Mouse (Mus musculus) embryonic facial prominence, embryonic 12.5 days (tissue): ENCODE data around the gene Suox. TPM values are rescaled to one million over a fixed set of nuclear protein-coding genes. Genes with fewer than 3 reads are reported as not detected.
"Not testable (repeated sequence)": the region's sequence is repeated elsewhere in the genome, so short reads cannot be mapped to it uniquely, and the experiment has no call there.

Experiments used
- ATAC-seq: fragments of 200-750 bp; cut with Nextera tagmentation; 2 replicates; pipeline ENCODE4 v1.8.0; 2017; ENCODE audit not compliant: insufficient number of reproducible peaks, insufficient read depth, low FRiP score, low TSS enrichment
- H3K27ac ChIP-seq: fragments of 300-500 bp; sonication (generic); 2 replicates; pipeline ENCODE4 v1.5.1; 2016; ENCODE audit warnings: mild to moderate bottlenecking
- H3K27me3 ChIP-seq: fragments of 300-500 bp; sonication (generic); 2 replicates; pipeline ENCODE4 v1.6.1; 2016; ENCODE audit warnings: mild to moderate bottlenecking, moderate library complexity
- H3K36me3 ChIP-seq: fragments of 300-500 bp; sonication (generic); 2 replicates; pipeline ENCODE4 v1.6.1; 2016; ENCODE audit warnings: mild to moderate bottlenecking
- H3K4me1 ChIP-seq: fragments of 300-500 bp; sonication (generic); 2 replicates; pipeline ENCODE4 v1.6.1; 2016
- H3K4me2 ChIP-seq: fragments of 300-500 bp; sonication (generic); replicated peaks from 2 replicates; pipeline ENCODE4 v1.6.1; 2016; ENCODE audit warnings: mild to moderate bottlenecking, moderate library complexity
- H3K4me3 ChIP-seq: fragments of 300-500 bp; sonication (generic); 2 replicates; pipeline ENCODE4 v1.5.1; 2016; ENCODE audit warnings: mild to moderate bottlenecking
- H3K9ac ChIP-seq: fragments of 300-500 bp; sonication (generic); 2 replicates; pipeline ENCODE4 v1.6.1; 2016; ENCODE audit warnings: mild to moderate bottlenecking, moderate library complexity
- H3K9me3 ChIP-seq: fragments of 300-500 bp; sonication (generic); 2 replicates; pipeline ENCODE4 v1.6.1; 2016; ENCODE audit warnings: mild to moderate bottlenecking, moderate library complexity
- WGBS: fragments of 180-500 bp; shearing (Covaris S2); methylation state at CpG from one replicate; pipeline ENCODE4 v1.1.7; 2016; 5-methylcytosine and 5-hydroxymethylcytosine counted together
- polyA plus RNA-seq: library from polyadenylated mRNA; unstranded; fragments of >200 nt; fragmentation: Nextera tagmentation; extraction: Ambion mirVana; gene quantifications from 2 replicates; pipeline ENCODE4 v1.2.1, GENCODE M21; 2016

Suox gene
- polyA plus RNA-seq, 1 experiment from 2014 or later = 18.5 TPM

DNA sequence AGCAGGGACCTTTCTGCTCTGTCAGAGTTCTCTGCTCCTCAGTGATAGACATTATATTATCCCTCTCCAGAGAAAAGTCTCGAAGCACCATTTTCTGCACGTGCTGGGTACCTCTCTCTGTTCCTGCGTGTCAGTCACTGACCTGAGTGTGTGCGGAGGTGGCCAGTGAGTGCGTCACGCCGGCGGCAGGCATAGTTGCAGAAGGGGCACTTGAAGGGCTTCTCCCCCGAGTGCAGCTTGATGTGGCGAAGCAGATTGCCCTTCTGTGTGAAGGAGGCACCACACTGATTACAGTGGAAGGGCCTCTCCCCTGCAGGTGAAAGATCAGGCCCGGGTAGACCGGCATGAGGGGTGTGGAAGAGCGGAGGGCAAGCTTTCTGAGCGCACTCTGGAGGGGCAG, 33.9 kb downstream of the Suox start:
- H3K4me2 ChIP-seq = no peak overlapping the region

DNA sequence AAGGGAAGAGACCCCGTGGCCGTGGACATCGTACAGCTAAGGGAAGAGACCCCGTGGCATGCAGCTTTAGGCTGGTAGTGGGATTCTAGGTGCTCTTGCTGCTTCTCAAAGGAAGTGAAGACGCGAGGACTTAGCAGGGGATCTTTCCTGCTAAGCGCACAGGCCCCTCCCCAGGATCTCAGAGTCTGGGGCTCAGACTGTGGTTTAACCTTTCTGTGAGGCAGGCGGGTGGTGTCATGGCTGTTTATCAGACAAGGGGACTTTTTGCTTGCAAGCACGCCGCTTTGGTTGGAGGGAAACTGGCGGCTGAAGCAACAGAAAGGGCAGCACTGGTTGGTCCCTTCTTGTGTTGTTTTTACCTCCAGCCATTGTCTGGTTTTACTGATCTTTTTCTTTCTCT, 36.9 kb downstream of the Suox start:
- peaks cover 57% of the 10 kb centered on the region for H3K36me3 ChIP-seq
- H3K9me3 ChIP-seq = no peaks in the 10 kb centered on the region
- H3K4me1 ChIP-seq = no peaks in the 10 kb centered on the region
- WGBS = 14% methylated on average over 11 of the region's 11 CpGs
- H3K27me3 ChIP-seq = no peaks in the 10 kb centered on the region
- H3K4me2 ChIP-seq = peak overlapping the region; percentile 26; the same call in 1 of the 2 replicates
- no peak overlapping the region for H3K4me3 ChIP-seq
- no peak overlapping the region for H3K27ac ChIP-seq
- no peak overlapping the region for H3K9ac ChIP-seq
- no peak for ATAC-seq

More for the DNA sequence above, 33.9 kb downstream of the Suox start:
- Histone ChIP-seq H3K9me3 (no peaks in the 10 kb centered on the region), H3K36me3 (peaks cover 41% of the 10 kb centered on the region), H3K27ac (no peak overlapping the region), H3K4me3 (no peak overlapping the region), H3K4me1 (peaks cover 5% of the 10 kb centered on the region), H3K9ac (no peak overlapping the region), H3K27me3 (no peaks in the 10 kb centered on the region)
- 91% methylated on average over 14 of the region's 14 CpGs for WGBS
- ATAC-seq = no peak

DNA sequence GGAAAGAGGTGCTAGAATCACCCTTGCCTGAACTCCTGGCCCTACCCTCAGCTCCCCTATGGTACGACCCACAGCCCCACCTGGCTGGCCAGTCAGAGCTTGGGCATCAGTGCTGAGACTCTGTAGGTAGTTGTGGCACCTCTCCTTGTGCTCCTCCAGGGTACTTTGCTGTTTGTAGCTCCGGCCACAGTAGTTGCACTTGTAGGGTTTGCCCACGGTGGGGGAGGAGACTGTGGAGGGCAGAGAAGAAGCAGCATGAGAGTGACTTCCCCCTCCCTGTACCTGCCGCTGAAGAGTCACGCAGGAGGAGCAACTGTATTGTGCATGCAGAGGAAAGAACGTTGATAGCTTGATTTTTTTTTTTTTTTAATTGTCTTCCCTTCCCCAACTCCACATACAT, 37.3 kb downstream of the Suox start:
- 52% methylated on average over 6 of the region's 6 CpGs for WGBS
- Histone ChIP-seq H3K4me2 (no peak overlapping the region), H3K4me1 (no peaks in the 10 kb centered on the region), H3K36me3 (peaks cover 57% of the 10 kb centered on the region), H3K27me3 (no peaks in the 10 kb centered on the region), H3K9me3 (no peaks in the 10 kb centered on the region), H3K27ac (no peak overlapping the region), H3K9ac (no peak overlapping the region), H3K4me3 (0 out of 2 replicates have a peak overlapping the region, but pooled peaks have one; percentile 1)
- no peak for ATAC-seq

DNA sequence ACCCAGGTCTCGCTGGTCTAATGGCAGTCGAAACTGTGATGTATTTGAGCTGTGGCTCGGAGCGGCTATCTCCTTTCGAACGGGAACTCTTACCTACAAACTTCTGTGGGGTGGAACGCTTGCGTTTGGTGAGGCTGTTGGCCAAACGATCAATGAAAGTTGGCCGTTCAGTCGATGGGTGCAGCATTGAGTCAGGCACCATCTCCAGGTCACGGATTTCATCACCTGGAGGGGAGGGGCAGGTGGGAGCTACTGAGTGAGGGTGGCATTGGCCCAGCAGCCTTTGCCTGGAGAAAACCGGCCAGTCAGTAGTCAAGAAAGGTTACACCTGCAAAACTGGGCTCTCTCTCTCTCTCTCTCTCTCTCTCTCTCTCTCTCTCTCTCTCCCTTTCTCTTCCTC, 38.2 kb downstream of the Suox start:
- Histone ChIP-seq H3K9ac (no peak overlapping the region), H3K36me3 (peaks cover 49% of the 10 kb centered on the region), H3K27ac (no peak overlapping the region), H3K4me3 (no peak overlapping the region), H3K4me1 (no peaks in the 10 kb centered on the region), H3K27me3 (no peaks in the 10 kb centered on the region), H3K4me2 (no peak overlapping the region), H3K9me3 (no peaks in the 10 kb centered on the region)
- whole genome bisulfite sequencing = 93% methylated on average over 13 of the region's 13 CpGs
- no peak for ATAC-seq

DNA sequence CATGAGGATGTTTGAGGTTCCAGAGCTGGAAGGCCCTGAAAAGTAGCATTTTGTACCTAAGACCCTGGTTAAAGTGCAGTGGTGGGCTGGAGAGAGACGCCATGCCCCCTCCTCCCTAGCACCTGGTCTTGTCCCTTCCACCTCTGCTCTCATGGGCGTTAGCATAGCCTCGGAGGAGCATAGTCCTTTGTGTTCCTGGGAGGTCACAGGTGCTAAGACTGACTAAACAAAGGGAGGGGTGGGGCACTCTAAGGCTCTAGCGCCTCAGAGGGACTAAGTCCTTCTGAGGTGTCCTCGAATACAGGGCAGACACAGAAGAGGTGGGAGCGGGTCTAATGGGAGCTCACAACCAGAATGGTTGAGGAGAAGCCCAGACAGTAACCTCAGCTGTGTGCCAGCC, 42.3 kb downstream of the Suox start:
- Histone ChIP-seq H3K4me1 (no peaks in the 10 kb centered on the region), H3K4me2 (no peak overlapping the region), H3K4me3 (no peak overlapping the region), H3K9me3 (no peaks in the 10 kb centered on the region), H3K27ac (no peak overlapping the region), H3K36me3 (peaks cover 31% of the 10 kb centered on the region), H3K9ac (no peak overlapping the region), H3K27me3 (no peaks in the 10 kb centered on the region)
- 26% methylated on average over 6 of the region's 6 CpGs for WGBS
- ATAC-seq = no peak

DNA sequence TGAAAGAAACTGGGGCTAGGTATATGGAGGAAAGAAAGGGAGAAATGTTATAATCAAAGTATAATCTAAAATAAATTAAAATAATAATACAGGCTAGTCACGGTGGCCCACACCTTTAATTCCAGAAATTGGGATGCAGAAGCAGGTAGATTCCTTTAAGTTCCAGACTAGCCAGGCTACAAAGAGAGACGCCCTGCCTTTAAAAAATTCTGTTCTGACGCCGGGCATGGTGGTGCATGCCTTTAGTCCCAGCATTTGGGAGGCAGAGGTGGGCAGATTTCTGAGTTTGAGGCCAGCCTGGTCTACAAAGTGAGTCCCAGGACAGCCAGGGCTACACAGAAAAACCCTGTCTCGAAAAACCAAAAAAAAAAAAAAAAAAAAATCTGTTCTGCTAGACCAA, 43.6 kb downstream of the Suox start:
- H3K27me3 ChIP-seq, H3K27ac ChIP-seq, H3K4me2 ChIP-seq, H3K9me3 ChIP-seq, H3K9ac ChIP-seq, H3K4me3 ChIP-seq, H3K4me1 ChIP-seq, ATAC-seq: not testable (repeated sequence)
- H3K36me3 ChIP-seq = peaks cover 21% of the 10 kb centered on the region
- WGBS = 74% methylated on average over 5 of the region's 5 CpGs

DNA sequence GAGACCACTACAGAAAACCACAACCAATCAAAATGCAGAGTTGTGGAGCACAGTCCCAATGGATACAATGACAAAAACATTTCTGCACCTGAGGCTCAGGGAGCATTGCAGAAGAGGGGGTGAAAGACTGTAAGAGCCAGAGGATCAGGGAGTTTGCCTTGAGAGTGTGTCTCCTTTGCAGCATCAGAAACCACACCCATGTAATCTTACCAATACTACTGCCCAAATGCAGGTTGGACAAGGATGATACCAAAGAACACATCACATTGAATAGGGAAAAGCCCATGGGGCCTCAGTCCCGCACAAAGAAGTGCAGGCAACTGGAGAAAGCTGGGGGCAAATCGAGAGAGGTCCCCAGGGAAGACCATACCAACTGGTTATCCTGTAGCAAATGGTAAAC, 44.1 kb downstream of the Suox start:
- H3K27me3 ChIP-seq = no peaks in the 10 kb centered on the region
- ATAC-seq = no peak
- no peak overlapping the region for H3K9ac ChIP-seq
- H3K27ac ChIP-seq = no peak overlapping the region
- H3K4me3 ChIP-seq = no peak overlapping the region
- WGBS = 68% methylated on average over 2 of the region's 2 CpGs
- H3K36me3 ChIP-seq = peaks cover 21% of the 10 kb centered on the region
- peaks cover 6% of the 10 kb centered on the region; the same call in 1 of the 2 replicates for H3K4me1 ChIP-seq
- H3K9me3 ChIP-seq = no peaks in the 10 kb centered on the region
- H3K4me2 ChIP-seq = no peak overlapping the region

DNA sequence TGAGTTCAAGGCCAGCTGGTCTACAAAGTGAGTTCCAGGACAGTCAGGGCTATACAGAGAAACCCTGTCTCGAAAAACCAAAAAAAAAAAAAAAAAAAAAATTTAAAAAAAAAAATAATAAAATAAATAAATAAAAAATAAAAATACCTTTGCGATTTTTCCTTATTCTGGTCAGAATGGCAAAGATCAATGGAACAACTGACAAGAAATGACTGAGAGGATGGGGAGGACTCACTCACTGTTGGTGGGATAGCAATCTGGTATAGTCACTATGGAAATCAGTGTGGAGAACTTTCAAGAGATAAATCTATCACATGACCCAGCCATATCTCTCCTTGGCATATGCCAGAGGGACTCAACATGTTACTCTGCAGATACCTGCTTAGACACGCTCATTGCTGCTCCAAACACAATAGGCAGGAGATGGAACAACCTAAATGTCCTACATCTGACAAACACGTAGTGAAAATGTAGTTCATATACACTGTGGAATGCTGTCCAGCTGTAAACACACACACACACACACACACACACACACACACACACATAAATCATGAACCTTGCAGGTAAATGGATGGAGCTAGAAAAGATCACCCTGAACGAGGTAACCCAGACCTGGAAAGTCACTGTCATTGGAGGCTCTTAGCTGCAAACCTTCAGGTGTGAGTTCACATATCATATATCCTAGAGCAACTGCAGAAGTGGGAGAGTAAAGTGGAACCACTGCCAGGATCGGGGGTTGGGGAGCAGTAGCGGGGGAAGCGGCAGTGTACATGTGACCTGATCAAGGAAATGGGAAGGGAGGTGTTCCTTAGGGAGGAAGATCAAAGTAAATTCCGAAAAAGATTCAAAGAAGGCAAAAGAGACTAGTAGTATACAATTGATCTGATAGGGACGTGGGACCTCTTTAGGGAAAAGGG, 46.2 kb downstream of the Suox start:
- H3K27me3 ChIP-seq = no peaks in the 10 kb centered on the region
- H3K9me3 ChIP-seq = no peaks in the 10 kb centered on the region
- no peak overlapping the region for H3K4me3 ChIP-seq
- H3K4me1 ChIP-seq = peaks cover 6% of the 10 kb centered on the region; the same call in 1 of the 2 replicates
- peaks cover 25% of the 10 kb centered on the region for H3K36me3 ChIP-seq
- no peak overlapping the region for H3K27ac ChIP-seq
- WGBS = 82% methylated on average over 9 of the region's 10 CpGs
- H3K4me2 ChIP-seq = no peak overlapping the region
- no peak for ATAC-seq
- no peak overlapping the region for H3K9ac ChIP-seq

DNA sequence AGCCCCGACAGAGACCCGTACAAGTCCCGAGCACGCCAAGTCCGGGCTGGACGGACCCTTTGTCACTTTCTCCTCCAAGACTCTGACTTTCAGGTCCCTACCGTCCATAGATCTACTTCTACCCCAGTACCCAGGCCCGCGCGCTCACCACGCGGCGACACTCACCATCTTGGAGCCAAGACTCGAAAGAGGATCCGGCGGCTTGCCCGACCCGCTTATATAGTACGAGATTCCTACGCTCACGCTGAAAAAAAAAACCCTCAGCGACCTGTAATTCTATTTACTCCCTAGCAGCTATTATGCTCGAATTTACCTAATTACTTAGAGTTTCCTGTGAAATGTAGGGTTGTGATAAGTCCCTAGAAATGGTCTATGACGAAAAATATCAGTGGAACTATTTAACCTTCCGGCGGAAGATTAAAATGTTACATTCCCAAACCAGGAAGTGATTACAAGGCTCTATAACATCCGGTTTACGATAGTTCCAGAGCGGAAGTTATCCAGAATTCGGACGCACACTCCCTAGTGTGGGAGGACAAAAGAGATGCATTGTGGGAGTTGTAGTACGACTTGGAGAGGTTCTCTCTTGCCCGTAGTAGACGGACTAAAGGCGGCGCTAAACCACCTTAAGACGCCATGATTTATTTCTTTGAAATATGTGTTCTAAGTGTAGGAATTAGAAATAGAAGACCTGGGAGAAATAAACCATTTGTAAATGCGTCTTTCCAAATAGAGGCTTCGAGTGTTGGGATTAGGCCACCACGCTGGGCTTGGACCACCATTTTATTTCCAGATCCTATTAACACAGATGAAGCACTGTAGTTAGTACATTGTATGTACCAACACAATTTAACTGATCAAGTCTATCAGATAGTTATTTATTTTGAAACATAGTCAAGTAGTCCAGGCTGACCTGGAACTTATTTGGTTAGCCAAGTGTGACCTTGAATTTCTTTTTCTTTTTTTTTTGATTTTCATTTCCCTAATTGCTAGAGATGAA, 47.3 kb downstream of the Suox start, which contains the start of gene Rps26:
Gene Rps26 (minus strand): TSS at position 437 of the 1,000 bp plus-strand sequence.
- Histone ChIP-seq H3K4me2 (peak within 1 kb of the TSS; percentile 86), H3K9ac (peak within 1 kb of the TSS; percentile 95), H3K4me1 (peaks cover 6% of the 10 kb centered on the region; the same call in 1 of the 2 replicates), H3K36me3 (peaks cover 25% of the 10 kb centered on the region), H3K4me3 (peak within 1 kb of the TSS; percentile 87), H3K27me3 (no peaks in the 10 kb centered on the region), H3K27ac (peak within 1 kb of the TSS; percentile 54), H3K9me3 (no peaks in the 10 kb centered on the region)
- ATAC-seq = peak; percentile 95
- WGBS = under 1% methylated on average over 40 of the region's 40 CpGs

DNA sequence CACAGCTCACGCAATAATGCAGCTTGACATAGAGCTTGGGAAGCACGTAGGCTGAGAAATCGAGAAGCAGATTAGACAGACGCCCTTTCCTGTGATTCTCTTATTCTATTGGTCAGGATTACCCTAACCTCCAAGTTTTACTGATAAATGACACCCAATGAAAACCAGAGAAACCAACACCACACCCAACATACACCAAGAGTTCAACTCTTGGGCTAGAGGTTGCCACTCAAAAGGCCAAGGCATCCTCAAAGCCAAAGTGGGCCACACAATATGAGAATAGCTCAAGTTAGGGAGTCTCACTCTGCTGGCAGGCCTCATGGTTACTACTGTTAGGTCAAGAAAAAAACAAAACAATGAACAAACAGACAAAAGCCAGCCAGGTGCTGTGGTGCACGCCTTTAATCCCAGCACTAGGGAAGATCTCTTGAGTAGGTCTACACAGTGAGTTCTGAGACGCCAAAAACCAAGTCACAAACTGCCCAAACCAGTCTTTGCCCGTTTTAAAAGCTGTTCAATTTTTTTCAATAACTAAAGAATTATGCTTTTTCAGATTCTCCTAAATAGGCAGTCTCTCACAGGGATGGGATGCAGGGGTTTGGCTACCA, 48.5 kb downstream of the Suox start:
- Histone ChIP-seq H3K27me3 (no peaks in the 10 kb centered on the region), H3K36me3 (peaks cover 25% of the 10 kb centered on the region)

DNA sequence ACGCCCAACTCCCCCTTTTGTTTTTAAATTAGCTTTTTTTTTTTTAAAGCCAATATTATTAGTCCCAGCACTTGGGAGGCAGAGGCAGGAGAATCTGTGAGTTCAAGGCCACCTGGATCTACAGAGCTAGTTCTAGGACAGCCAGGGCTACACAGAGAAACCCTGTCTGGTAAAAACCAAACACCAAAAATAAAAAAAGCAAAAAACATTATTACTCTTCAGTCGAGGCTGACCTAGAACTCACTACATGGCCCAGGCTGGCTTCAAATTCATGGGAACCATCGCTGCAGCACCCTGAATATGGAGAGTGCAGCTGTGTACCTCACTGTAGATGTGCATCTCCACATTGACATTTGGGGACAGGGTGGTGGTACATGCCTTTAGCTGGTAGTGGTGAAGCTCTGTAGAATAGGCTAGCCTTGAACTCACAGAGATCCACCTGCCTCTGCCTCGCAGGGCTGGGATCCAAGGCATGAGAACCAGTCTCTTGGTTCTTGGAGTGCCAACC, 50.7 kb downstream of the Suox start:
- not testable (repeated sequence) for H3K4me3 ChIP-seq, H3K4me2 ChIP-seq, H3K9me3 ChIP-seq, H3K27me3 ChIP-seq, H3K9ac ChIP-seq, H3K4me1 ChIP-seq, ATAC-seq, H3K27ac ChIP-seq
- H3K36me3 ChIP-seq = peaks cover 25% of the 10 kb centered on the region
- 82% methylated on average over 4 of the region's 4 CpGs for WGBS

More for the DNA sequence above, 48.5 kb downstream of the Suox start:
- WGBS = 44% methylated on average over 7 of the region's 7 CpGs
- Histone ChIP-seq H3K4me1 (peaks cover 6% of the 10 kb centered on the region; the same call in 1 of the 2 replicates), H3K4me2 (peak overlapping the region; percentile 86), H3K27ac (peak overlapping the region; percentile 54; the same call in 1 of the 2 replicates), H3K9me3 (no peaks in the 10 kb centered on the region), H3K9ac (peak overlapping the region; percentile 95), H3K4me3 (peak overlapping the region; percentile 87)
- ATAC-seq = no peak
